Mouse (Mus musculus): ENCODE data around the gene Vdac2. TPM values are rescaled to one million over a fixed set of nuclear protein-coding genes. Genes with fewer than 3 reads are reported as not detected.

Vdac2 gene
- polyA plus RNA-seq, 1 experiment from 2014 or later, result 269 TPM

GRCm38 (mm10) chr14:21822307-21822706 is 2.7 kb upstream of the Vdac2 start:
- H3K9ac ChIP-seq, result no peak overlapping the region
- ATAC-seq (ENCODE audit: low FRiP score, low read depth), result no peak
- 81% methylated on average over 7 of the region's 7 CpGs for WGBS

GRCm38 (mm10) chr14:21822795-21823374 is 2.2 kb upstream of the Vdac2 start:
- H3K27me3 ChIP-seq (replicated peaks), result no peaks in the 10 kb centered on the region
- no peak for ATAC-seq (ENCODE audit: low FRiP score, low read depth)

More at GRCm38 (mm10) chr14:21822307-21822706, 2.7 kb upstream of the Vdac2 start:
- Histone ChIP-seq H3K4me3 (no peak overlapping the region), H3K27ac (no peak overlapping the region), H3K9me3 (no peaks in the 10 kb centered on the region), H3K36me3 (no peaks in the 10 kb centered on the region), H3K4me2 (replicated peaks) (no peak overlapping the region), H3K4me1 (peaks cover 5% of the 10 kb centered on the region; the same call in 1 of the 2 replicates), H3K27me3 (replicated peaks) (no peaks in the 10 kb centered on the region)

DNA sequence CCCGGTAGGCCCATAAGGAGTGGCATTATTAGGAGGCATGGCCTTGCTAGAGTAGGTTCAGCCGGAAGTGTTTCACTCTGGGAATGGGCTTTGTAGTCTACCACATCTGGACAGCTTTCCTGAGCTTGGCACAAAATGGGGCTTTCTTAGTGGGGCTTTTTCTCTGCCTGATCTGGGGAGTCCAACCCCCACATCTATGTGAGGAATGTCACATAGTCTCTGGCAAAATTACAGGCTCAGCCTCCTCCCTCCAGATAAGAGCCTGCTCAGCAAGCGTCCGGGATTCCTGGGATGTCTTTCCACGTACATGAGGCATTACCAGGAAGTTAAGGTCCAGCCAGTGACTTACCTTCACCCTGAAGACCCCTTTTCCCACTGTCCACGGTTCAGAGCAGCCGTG is 1.1 kb upstream of the Vdac2 start:
- no peaks in the 10 kb centered on the region for H3K27me3 ChIP-seq (replicated peaks)
- H3K9me3 ChIP-seq, result no peaks in the 10 kb centered on the region
- no peak overlapping the region for H3K4me2 ChIP-seq (replicated peaks)
- no peak overlapping the region for H3K27ac ChIP-seq
- peaks cover 5% of the 10 kb centered on the region; the same call in 1 of the 2 replicates for H3K4me1 ChIP-seq
- no peaks in the 10 kb centered on the region for H3K36me3 ChIP-seq
- ATAC-seq (ENCODE audit: low FRiP score, low read depth), result no peak
- WGBS, result 85% methylated on average over 7 of the region's 7 CpGs
- no peak overlapping the region for H3K9ac ChIP-seq
- no peak overlapping the region for H3K4me3 ChIP-seq

More at GRCm38 (mm10) chr14:21822795-21823374, 2.2 kb upstream of the Vdac2 start:
- Histone ChIP-seq H3K9ac (0 out of 2 replicates have a peak overlapping the region, but pooled peaks have one; percentile 13), H3K27ac (no peak overlapping the region), H3K4me1 (peaks cover 5% of the 10 kb centered on the region; the same call in 1 of the 2 replicates), H3K9me3 (no peaks in the 10 kb centered on the region), H3K4me2 (replicated peaks) (no peak overlapping the region), H3K4me3 (no peak overlapping the region), H3K36me3 (no peaks in the 10 kb centered on the region)
- 76% methylated on average over 7 of the region's 7 CpGs for WGBS

- Histone ChIP-seq H3K4me3 (no peak overlapping the region), H3K27me3 (replicated peaks) (no peaks in the 10 kb centered on the region), H3K27ac (no peak overlapping the region), H3K9ac (no peak overlapping the region), H3K9me3 (no peaks in the 10 kb centered on the region), H3K4me1 (peaks cover 5% of the 10 kb centered on the region; the same call in 1 of the 2 replicates), H3K4me2 (replicated peaks) (no peak overlapping the region), H3K36me3 (no peaks in the 10 kb centered on the region)
- WGBS, result 80% methylated on average over 9 of the region's 9 CpGs
- ATAC-seq (ENCODE audit: low FRiP score, low read depth), result no peak
Measured at GRCm38 (mm10) chr14:21825786-21826491, 901 bp downstream of the Vdac2 start.

DNA sequence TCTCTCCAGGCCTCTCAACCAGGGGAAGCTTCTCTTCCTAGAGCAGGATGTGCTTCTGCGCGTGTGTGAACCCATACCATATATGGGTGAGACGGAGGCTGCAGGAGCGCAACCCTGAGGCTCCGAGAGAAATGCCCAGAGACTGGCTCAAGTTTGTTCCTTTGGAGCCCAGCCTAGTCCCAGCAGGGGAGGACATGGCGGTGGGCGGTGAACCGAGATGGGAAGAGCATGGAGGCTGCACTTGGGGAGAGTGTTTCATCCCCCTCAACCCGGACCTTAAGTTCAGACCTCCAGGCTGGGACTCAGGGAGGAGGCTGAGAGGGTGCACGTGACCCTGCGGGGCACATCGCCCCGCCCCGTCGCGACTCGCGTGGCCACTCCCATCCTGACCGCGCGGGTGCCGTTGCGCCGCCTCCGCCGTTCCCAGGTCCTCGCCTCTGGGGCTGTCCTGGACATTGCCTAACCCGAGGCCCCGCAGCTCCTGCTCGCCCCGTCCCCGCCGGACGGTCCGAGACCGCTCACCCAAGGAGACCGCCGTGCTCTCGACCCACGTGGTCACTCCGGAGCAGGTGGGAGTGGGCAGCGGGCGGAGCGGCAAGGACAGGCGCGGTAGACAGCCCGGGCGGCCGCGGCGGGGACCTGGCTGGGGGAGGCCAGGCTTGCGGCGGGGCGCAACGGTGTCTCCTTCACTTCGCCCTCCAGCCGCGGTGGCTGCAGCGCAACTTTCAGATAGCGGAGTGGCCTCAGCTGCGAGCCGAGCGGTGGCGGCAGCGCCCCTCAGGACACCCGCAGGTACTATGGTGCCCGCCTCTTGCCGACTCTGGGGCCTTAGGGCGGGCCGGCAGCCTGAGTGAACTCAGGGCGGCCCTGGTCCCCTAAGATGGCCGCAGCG is 6.1 kb downstream of the Vdac2 start:
- H3K9me3 ChIP-seq, result no peaks in the 10 kb centered on the region
- H3K4me1 ChIP-seq, result peaks cover 15% of the 10 kb centered on the region
- peak; percentile 97 for ATAC-seq (ENCODE audit: low FRiP score, low read depth)
- under 1% methylated on average over 73 of the region's 73 CpGs for WGBS
- H3K9ac ChIP-seq, result peak overlapping the region; percentile 92
- H3K36me3 ChIP-seq, result peaks cover 10% of the 10 kb centered on the region
- no peaks in the 10 kb centered on the region for H3K27me3 ChIP-seq (replicated peaks)
- peak overlapping the region; percentile 96 for H3K4me3 ChIP-seq
- peak overlapping the region; percentile 93 for H3K4me2 ChIP-seq (replicated peaks)
- peak overlapping the region; percentile 83 for H3K27ac ChIP-seq

DNA sequence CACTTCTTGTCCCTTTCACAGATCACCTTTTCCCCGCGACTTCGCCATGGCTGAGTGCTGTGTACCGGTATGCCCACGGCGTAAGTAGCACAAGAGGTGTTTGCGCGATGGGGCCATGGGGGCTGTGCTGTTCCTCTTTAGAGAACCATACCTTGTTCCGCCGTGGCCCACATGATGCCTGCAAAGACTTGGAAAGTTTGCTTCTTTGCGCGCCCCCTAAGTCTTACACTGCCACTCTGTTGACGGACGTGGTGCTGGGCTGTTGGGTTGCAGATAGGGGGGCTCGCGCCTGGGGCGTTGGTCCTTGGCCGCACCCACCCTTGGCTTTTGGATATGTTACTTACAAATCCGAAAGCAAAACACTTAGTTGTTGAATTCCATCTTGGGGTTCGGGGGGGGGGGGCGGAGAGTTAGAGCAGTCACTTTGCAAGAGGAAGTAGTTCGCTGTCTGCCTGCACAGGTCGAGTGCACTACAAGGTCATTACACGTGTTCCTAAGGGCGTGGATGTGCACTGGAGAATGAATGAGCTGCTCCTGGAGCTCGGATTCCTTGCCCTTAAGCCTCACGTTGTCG is 6.9 kb downstream of the Vdac2 start:
- H3K9me3 ChIP-seq, result no peaks in the 10 kb centered on the region
- peak overlapping the region; percentile 92 for H3K9ac ChIP-seq
- no peaks in the 10 kb centered on the region for H3K27me3 ChIP-seq (replicated peaks)
- WGBS, result 1% methylated on average over 28 of the region's 28 CpGs
- H3K4me3 ChIP-seq, result peak overlapping the region; percentile 96
- H3K4me1 ChIP-seq, result peaks cover 15% of the 10 kb centered on the region
- H3K36me3 ChIP-seq, result peaks cover 14% of the 10 kb centered on the region
- H3K27ac ChIP-seq, result peak overlapping the region; percentile 83; the same call in 1 of the 2 replicates
- no peak; the same call in none of the 2 replicates for ATAC-seq (ENCODE audit: low FRiP score, low read depth)
- H3K4me2 ChIP-seq (replicated peaks), result peak overlapping the region; percentile 93

- H3K27me3 ChIP-seq (replicated peaks), result no peaks in the 10 kb centered on the region
- no peak for ATAC-seq (ENCODE audit: low FRiP score, low read depth)
- no peak overlapping the region for H3K9ac ChIP-seq
- H3K4me3 ChIP-seq, result no peak overlapping the region
- H3K4me2 ChIP-seq (replicated peaks), result no peak overlapping the region
- no peaks in the 10 kb centered on the region for H3K9me3 ChIP-seq
- peaks cover 76% of the 10 kb centered on the region for H3K36me3 ChIP-seq
- 90% methylated on average over 8 of the region's 8 CpGs for WGBS
- no peak overlapping the region for H3K27ac ChIP-seq
- 0 out of 2 replicates have a peak, but pooled peaks cover 2% of the 10 kb centered on the region for H3K4me1 ChIP-seq
Measured at GRCm38 (mm10) chr14:21838336-21839017, 13.4 kb downstream of the Vdac2 start.

DNA sequence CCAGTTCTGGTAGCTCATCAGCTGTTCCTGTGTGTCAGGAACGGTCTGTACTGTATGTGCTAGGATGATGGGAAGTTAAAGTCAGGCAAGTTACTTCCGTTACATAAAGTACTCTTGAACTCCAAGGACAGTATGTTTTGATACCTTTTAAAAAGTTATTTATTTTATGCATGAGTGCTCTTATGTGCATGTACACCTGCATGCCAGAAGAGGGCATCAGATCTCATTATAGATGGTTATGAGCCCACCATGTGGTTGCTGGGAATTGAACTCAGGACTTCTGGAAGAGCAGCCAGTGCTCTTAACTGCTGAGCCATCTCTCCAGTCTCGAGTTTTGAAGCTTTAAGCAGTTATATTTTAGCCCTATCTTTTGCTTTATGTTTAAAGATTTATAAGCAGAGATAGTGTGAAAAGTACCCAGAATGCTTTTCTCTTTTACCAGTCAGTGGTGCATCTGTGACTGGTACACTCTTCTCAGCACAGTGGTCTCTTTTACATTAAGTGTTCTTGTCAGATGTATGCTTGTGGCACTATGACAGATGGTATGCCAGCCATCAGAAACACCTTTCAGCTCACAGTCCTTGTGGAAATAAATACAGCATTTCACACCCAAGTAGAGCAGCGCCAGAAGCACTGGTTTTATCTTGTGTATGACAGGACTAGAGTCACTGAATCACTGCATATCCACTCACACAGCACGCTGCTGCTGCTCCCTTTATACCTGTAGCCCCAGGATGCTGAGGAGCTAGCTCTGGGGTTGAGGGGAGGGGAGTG is 17.0 kb downstream of the Vdac2 start:
- no peaks in the 10 kb centered on the region for H3K9me3 ChIP-seq
- H3K36me3 ChIP-seq, result peaks cover 90% of the 10 kb centered on the region
- no peak for ATAC-seq (ENCODE audit: low FRiP score, low read depth)
- peaks cover under 1% of the 10 kb centered on the region; the same call in 1 of the 2 replicates for H3K4me1 ChIP-seq
- no peak overlapping the region for H3K9ac ChIP-seq
- 93% methylated on average over 5 of the region's 5 CpGs for WGBS
- H3K4me2 ChIP-seq (replicated peaks), result no peak overlapping the region
- H3K27ac ChIP-seq, result no peak overlapping the region
- H3K27me3 ChIP-seq (replicated peaks), result no peaks in the 10 kb centered on the region
- H3K4me3 ChIP-seq, result no peak overlapping the region

DNA sequence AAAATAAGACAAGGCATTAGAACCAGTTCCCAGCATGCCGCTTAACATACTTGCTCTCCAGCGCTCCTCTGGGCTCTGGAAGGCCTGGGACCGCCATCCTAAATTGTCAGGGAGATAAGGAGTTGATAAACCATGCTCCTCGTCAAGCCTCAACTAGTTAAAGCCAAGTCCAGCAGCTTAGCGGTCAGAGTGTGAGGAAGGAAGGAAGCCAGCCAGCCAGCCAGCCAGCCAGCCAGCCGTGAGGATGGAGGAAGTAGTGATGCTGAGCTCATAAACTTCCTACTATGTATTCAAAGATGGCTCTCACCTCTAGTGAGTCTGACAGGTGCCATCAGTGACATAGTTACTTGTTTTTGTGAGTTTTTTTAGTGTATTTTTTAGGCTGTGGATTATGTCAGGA is 18.2 kb downstream of the Vdac2 start:
- Histone ChIP-seq H3K9me3 (no peaks in the 10 kb centered on the region), H3K27me3 (replicated peaks) (no peaks in the 10 kb centered on the region), H3K36me3 (peaks cover 79% of the 10 kb centered on the region), H3K27ac (no peak overlapping the region), H3K9ac (no peak overlapping the region), H3K4me1 (peaks cover 14% of the 10 kb centered on the region), H3K4me2 (replicated peaks) (no peak overlapping the region), H3K4me3 (no peak overlapping the region)
- 86% methylated on average over 6 of the region's 6 CpGs for WGBS
- no peak for ATAC-seq (ENCODE audit: low FRiP score, low read depth)

GRCm38 (mm10) chr14:21846827-21847380 is 21.9 kb downstream of the Vdac2 start:
- Histone ChIP-seq H3K4me3 (no peak overlapping the region), H3K4me1 (peaks cover 22% of the 10 kb centered on the region), H3K9me3 (no peaks in the 10 kb centered on the region), H3K27me3 (replicated peaks) (no peaks in the 10 kb centered on the region), H3K27ac (no peak overlapping the region), H3K36me3 (peaks cover 44% of the 10 kb centered on the region), H3K4me2 (replicated peaks) (peak overlapping the region; percentile 99), H3K9ac (no peak overlapping the region)
- 19% methylated on average over 10 of the region's 10 CpGs for WGBS
- no peak for ATAC-seq (ENCODE audit: low FRiP score, low read depth)

Measured in neural tube, embryonic 12.5 days (tissue).